Mouse (Mus musculus): ENCODE measurements around the gene Col12a1. TPM values are rescaled to one million over a fixed set of nuclear protein-coding genes. Genes with fewer than 3 reads are reported as not detected.

The Col12a1 gene
- polyA plus RNA-seq, 1 experiment from 2014 or later, result 4.5 TPM

GRCm38 (mm10) chr9:79604546-79604945, 114.1 kb downstream of the Col12a1 start:
- H3K4me1 ChIP-seq (ENCODE audit: control insufficient read depth, insufficient read depth, low read length), result peaks cover 5% of the 10 kb centered on the region
- H3K4me2 ChIP-seq (ENCODE audit: low read length), result no peak overlapping the region
- 91% methylated on average over 3 of the region's 3 CpGs for WGBS
- no peaks in the 10 kb centered on the region for H3K36me3 ChIP-seq (ENCODE audit: control insufficient read depth, insufficient read depth, low read length)
- ATAC-seq, result no peak
- H3K9ac ChIP-seq (ENCODE audit: low read depth, low read length), result no peak overlapping the region
- no peak overlapping the region for H3K4me3 ChIP-seq (ENCODE audit: low read depth, low read length)
- H3K27me3 ChIP-seq (ENCODE audit: control insufficient read depth, insufficient read depth, low read depth, low read length), result no peaks in the 10 kb centered on the region
- no peaks in the 10 kb centered on the region for H3K9me3 ChIP-seq (replicated peaks; ENCODE audit: control insufficient read depth, low read length, poor library complexity, severe bottlenecking)
- H3K27ac ChIP-seq (ENCODE audit: low read length), result no peak overlapping the region

GRCm38 (mm10) chr9:79603448-79603847, 115.2 kb downstream of the Col12a1 start:
- no peak overlapping the region for H3K4me2 ChIP-seq (ENCODE audit: low read length)
- ATAC-seq, result no peak
- H3K36me3 ChIP-seq (ENCODE audit: control insufficient read depth, insufficient read depth, low read length), result no peaks in the 10 kb centered on the region
- peaks cover 8% of the 10 kb centered on the region for H3K4me1 ChIP-seq (ENCODE audit: control insufficient read depth, insufficient read depth, low read length)
- no peaks in the 10 kb centered on the region for H3K27me3 ChIP-seq (ENCODE audit: control insufficient read depth, insufficient read depth, low read depth, low read length)
- H3K27ac ChIP-seq (ENCODE audit: low read length), result no peak overlapping the region
- no peak overlapping the region for H3K9ac ChIP-seq (ENCODE audit: low read depth, low read length)
- 89% methylated on average over 2 of the region's 2 CpGs for WGBS
- H3K4me3 ChIP-seq (ENCODE audit: low read depth, low read length), result no peak overlapping the region
- no peaks in the 10 kb centered on the region for H3K9me3 ChIP-seq (replicated peaks; ENCODE audit: control insufficient read depth, low read length, poor library complexity, severe bottlenecking)

- no peak overlapping the region for H3K9ac ChIP-seq (ENCODE audit: low read depth, low read length)
- H3K4me3 ChIP-seq (ENCODE audit: low read depth, low read length), result no peak overlapping the region
- ATAC-seq, result no peak
- H3K27ac ChIP-seq (ENCODE audit: low read length), result no peak overlapping the region
- H3K4me1 ChIP-seq (ENCODE audit: control insufficient read depth, insufficient read depth, low read length), result peaks cover 3% of the 10 kb centered on the region; the same call in 1 of the 2 replicates
- 89% methylated on average over 3 of the region's 3 CpGs for WGBS
- H3K4me2 ChIP-seq (ENCODE audit: low read length), result no peak overlapping the region
- H3K27me3 ChIP-seq (ENCODE audit: control insufficient read depth, insufficient read depth, low read depth, low read length), result no peaks in the 10 kb centered on the region
- no peaks in the 10 kb centered on the region for H3K9me3 ChIP-seq (replicated peaks; ENCODE audit: control insufficient read depth, low read length, poor library complexity, severe bottlenecking)
- no peaks in the 10 kb centered on the region for H3K36me3 ChIP-seq (ENCODE audit: control insufficient read depth, insufficient read depth, low read length)
Observed at GRCm38 (mm10) chr9:79600237-79600570, 118.4 kb downstream of the Col12a1 start.

- 69% methylated on average over 20 of the region's 20 CpGs for WGBS
- ATAC-seq, result peak; percentile 75
- Histone ChIP-seq H3K9me3 (replicated peaks; ENCODE audit: control insufficient read depth, low read length, poor library complexity, severe bottlenecking) (no peaks in the 10 kb centered on the region), H3K36me3 (ENCODE audit: control insufficient read depth, insufficient read depth, low read length) (no peaks in the 10 kb centered on the region), H3K4me3 (ENCODE audit: low read depth, low read length) (no peak overlapping the region), H3K4me2 (ENCODE audit: low read length) (peak overlapping the region; percentile 26), H3K27me3 (ENCODE audit: control insufficient read depth, insufficient read depth, low read depth, low read length) (no peaks in the 10 kb centered on the region), H3K9ac (ENCODE audit: low read depth, low read length) (no peak overlapping the region), H3K4me1 (ENCODE audit: control insufficient read depth, insufficient read depth, low read length) (peaks cover 3% of the 10 kb centered on the region; the same call in 1 of the 2 replicates), H3K27ac (ENCODE audit: low read length) (no peak overlapping the region)
Observed at GRCm38 (mm10) chr9:79599395-79600236, 119.0 kb downstream of the Col12a1 start.

- 48% methylated on average over 1 of the region's 1 CpGs for WGBS
Observed at GRCm38 (mm10) chr9:79598578-79598977, 120.1 kb downstream of the Col12a1 start.

GRCm38 (mm10) chr9:79586415-79587195, 132.0 kb downstream of the Col12a1 start:
- Histone ChIP-seq H3K4me2 (ENCODE audit: low read length) (no peak overlapping the region), H3K27ac (ENCODE audit: low read length) (no peak overlapping the region), H3K4me1 (ENCODE audit: control insufficient read depth, insufficient read depth, low read length) (no peaks in the 10 kb centered on the region), H3K27me3 (ENCODE audit: control insufficient read depth, insufficient read depth, low read depth, low read length) (no peaks in the 10 kb centered on the region), H3K9ac (ENCODE audit: low read depth, low read length) (no peak overlapping the region), H3K9me3 (replicated peaks; ENCODE audit: control insufficient read depth, low read length, poor library complexity, severe bottlenecking) (no peaks in the 10 kb centered on the region), H3K36me3 (ENCODE audit: control insufficient read depth, insufficient read depth, low read length) (no peaks in the 10 kb centered on the region), H3K4me3 (ENCODE audit: low read depth, low read length) (no peak overlapping the region)
- 82% methylated on average over 4 of the region's 4 CpGs for WGBS
- ATAC-seq, result no peak

More at GRCm38 (mm10) chr9:79598578-79598977, 120.1 kb downstream of the Col12a1 start:
- no peaks in the 10 kb centered on the region for H3K9me3 ChIP-seq (replicated peaks; ENCODE audit: control insufficient read depth, low read length, poor library complexity, severe bottlenecking)
- H3K36me3 ChIP-seq (ENCODE audit: control insufficient read depth, insufficient read depth, low read length), result no peaks in the 10 kb centered on the region
- no peak overlapping the region for H3K27ac ChIP-seq (ENCODE audit: low read length)
- ATAC-seq, result no peak
- H3K9ac ChIP-seq (ENCODE audit: low read depth, low read length), result no peak overlapping the region
- H3K4me1 ChIP-seq (ENCODE audit: control insufficient read depth, insufficient read depth, low read length), result peaks cover 3% of the 10 kb centered on the region; the same call in 1 of the 2 replicates
- no peak overlapping the region for H3K4me3 ChIP-seq (ENCODE audit: low read depth, low read length)
- H3K4me2 ChIP-seq (ENCODE audit: low read length), result no peak overlapping the region
- no peaks in the 10 kb centered on the region for H3K27me3 ChIP-seq (ENCODE audit: control insufficient read depth, insufficient read depth, low read depth, low read length)

- H3K9ac ChIP-seq (ENCODE audit: low read depth, low read length), result no peak overlapping the region
- H3K9me3 ChIP-seq (replicated peaks; ENCODE audit: control insufficient read depth, low read length, poor library complexity, severe bottlenecking), result no peaks in the 10 kb centered on the region
- no peak overlapping the region for H3K4me2 ChIP-seq (ENCODE audit: low read length)
- no peaks in the 10 kb centered on the region for H3K27me3 ChIP-seq (ENCODE audit: control insufficient read depth, insufficient read depth, low read depth, low read length)
- no peak overlapping the region for H3K27ac ChIP-seq (ENCODE audit: low read length)
- no peak for ATAC-seq
- no peaks in the 10 kb centered on the region for H3K36me3 ChIP-seq (ENCODE audit: control insufficient read depth, insufficient read depth, low read length)
- WGBS, result 91% methylated on average over 5 of the region's 5 CpGs
- no peak overlapping the region for H3K4me3 ChIP-seq (ENCODE audit: low read depth, low read length)
- no peaks in the 10 kb centered on the region for H3K4me1 ChIP-seq (ENCODE audit: control insufficient read depth, insufficient read depth, low read length)
Observed at GRCm38 (mm10) chr9:79566838-79567237, 151.8 kb downstream of the Col12a1 start.

- no peaks in the 10 kb centered on the region for H3K36me3 ChIP-seq (ENCODE audit: control insufficient read depth, insufficient read depth, low read length)
- H3K4me2 ChIP-seq (ENCODE audit: low read length), result no peak overlapping the region
- no peaks in the 10 kb centered on the region for H3K27me3 ChIP-seq (ENCODE audit: control insufficient read depth, insufficient read depth, low read depth, low read length)
- no peak overlapping the region for H3K27ac ChIP-seq (ENCODE audit: low read length)
- H3K4me3 ChIP-seq (ENCODE audit: low read depth, low read length), result no peak overlapping the region
- H3K9ac ChIP-seq (ENCODE audit: low read depth, low read length), result no peak overlapping the region
- no peaks in the 10 kb centered on the region for H3K9me3 ChIP-seq (replicated peaks; ENCODE audit: control insufficient read depth, low read length, poor library complexity, severe bottlenecking)
- H3K4me1 ChIP-seq (ENCODE audit: control insufficient read depth, insufficient read depth, low read length), result no peaks in the 10 kb centered on the region
- no peak for ATAC-seq
- WGBS, result 84% methylated on average over 2 of the region's 2 CpGs
Observed at GRCm38 (mm10) chr9:79553297-79553696, 165.3 kb downstream of the Col12a1 start.
